Mouse (Mus musculus): ENCODE measurements around the gene Kif11.

GRCm38 (mm10) chr19:37433895-37434262 lies 57.7 kb downstream of the Kif11 start:
- TF ChIP-seq CTCF (IDR thresholded peaks at IDR 0.05; ENCODE audit: control insufficient read depth, insufficient read depth, low read length) (no peak), POLR2A (IDR thresholded peaks at IDR 0.05; ENCODE audit: borderline replicate concordance, control insufficient read depth, low read depth, low read length) (no peak)

All from bone marrow, adult 2 months (tissue).